Mouse (Mus musculus): ENCODE measurements around the gene Rasl10b.

- TF ChIP-seq CTCF (IDR thresholded peaks at IDR 0.05; ENCODE audit: low read depth) (no peak), EP300 (IDR thresholded peaks at IDR 0.05; ENCODE audit: low read depth) (no peak)
These were observed 36.1 kb downstream of the Rasl10b start for GRCm38 (mm10) chr11:83445001-83445400.
